Mouse (Mus musculus) embryonic facial prominence, embryonic 14.5 days (tissue): ENCODE results near the gene Prdx3. TPM values are rescaled to one million over a fixed set of nuclear protein-coding genes. Genes with fewer than 3 reads are reported as not detected.
A peak's percentile ranks its signal among the peaks of the same experiment; 100 is the strongest.
"Not testable (repeated sequence)": the region's sequence is repeated elsewhere in the genome, so short reads cannot be mapped to it uniquely, and the experiment has no call there.

Experiments used
- ATAC-seq: fragments of 200-750 bp; cut with Nextera tagmentation; 2 replicates; pipeline ENCODE4 v1.8.0; 2017; ENCODE audit warnings: low read depth, moderate number of reproducible peaks, moderate TSS enrichment
- DNase-seq: peaks from one replicate; pipeline ENCODE4 v3.0.0-alpha.2; 2015; ENCODE audit warnings: low spot score
- H3K27ac ChIP-seq: fragments of 300-500 bp; sonication (generic); replicated peaks from 2 replicates; pipeline ENCODE4 v1.5.1; 2014; ENCODE audit warnings: low read depth, mild to moderate bottlenecking, low read length, moderate library complexity
- H3K27me3 ChIP-seq: fragments of 300-500 bp; sonication (generic); replicated peaks from 2 replicates; pipeline ENCODE4 v1.6.1; 2014; ENCODE audit warnings: low read length; ENCODE audit not compliant: control insufficient read depth, insufficient read depth
- H3K36me3 ChIP-seq: fragments of 300-500 bp; sonication (generic); 2 replicates; pipeline ENCODE4 v1.6.1; 2014; ENCODE audit warnings: low read length, mixed read lengths; ENCODE audit not compliant: control insufficient read depth, insufficient read depth
- H3K4me1 ChIP-seq: fragments of 300-500 bp; sonication (generic); 2 replicates; pipeline ENCODE4 v1.6.1; 2014; ENCODE audit warnings: antibody characterized with exemption, low read length; ENCODE audit not compliant: control insufficient read depth, insufficient read depth
- H3K4me2 ChIP-seq: fragments of 300-500 bp; sonication (generic); 2 replicates; pipeline ENCODE4 v1.6.1; 2014; ENCODE audit warnings: low read depth, mild to moderate bottlenecking, low read length, moderate library complexity, mixed read lengths
- H3K4me3 ChIP-seq: fragments of 300-500 bp; sonication (generic); 2 replicates; pipeline ENCODE4 v1.5.1; 2014; ENCODE audit warnings: low read depth, mild to moderate bottlenecking, low read length
- H3K9ac ChIP-seq: fragments of 300-500 bp; sonication (generic); 2 replicates; pipeline ENCODE4 v1.6.1; 2014; ENCODE audit warnings: low read depth, mild to moderate bottlenecking, low read length, moderate library complexity, mixed read lengths
- H3K9me3 ChIP-seq: fragments of 300-500 bp; sonication (generic); 2 replicates; pipeline ENCODE4 v1.6.1; 2016; ENCODE audit warnings: low read length; ENCODE audit not compliant: control insufficient read depth
- WGBS: fragments of 180-500 bp; shearing (Covaris S2); extraction: QIAGEN DNeasy Blood & Tissue Kit; methylation state at CpG from one replicate; pipeline ENCODE4 v1.1.7; 2014; 5-methylcytosine and 5-hydroxymethylcytosine counted together
- polyA plus RNA-seq: library from polyadenylated mRNA; unstranded; fragments of >200 nt; fragmentation: Nextera tagmentation; extraction: Ambion mirVana; gene quantifications from 2 replicates; pipeline ENCODE4 v1.2.1, GENCODE M21; 2014

The Prdx3 gene
- polyA plus RNA-seq, 1 experiment from 2014 or later: 123 TPM

DNA sequence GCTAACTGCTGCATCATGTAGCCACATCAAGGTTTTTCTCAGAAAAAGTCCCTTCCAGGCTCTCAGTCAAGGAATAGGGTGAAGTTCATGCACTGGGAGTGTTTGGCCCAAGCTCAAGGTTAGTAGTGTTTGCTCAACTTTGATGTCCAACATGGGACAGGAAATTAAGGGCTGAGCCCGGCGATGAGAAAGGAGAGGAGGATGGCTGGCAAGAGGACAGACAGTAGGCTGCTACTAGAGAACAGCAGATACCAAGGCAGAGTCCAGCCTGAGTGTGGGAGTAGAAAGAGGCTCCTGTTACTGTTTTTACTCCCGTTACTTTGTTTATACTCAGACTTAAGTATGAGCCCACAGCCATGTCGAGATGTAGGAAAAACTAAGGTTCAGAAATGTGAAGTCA is 855 bp downstream of the Prdx3 start:
- ATAC-seq: no peak
- Histone ChIP-seq H3K27ac (peak overlapping the region; percentile 44), H3K4me2 (peak overlapping the region; percentile 72), H3K9me3 (no peaks in the 10 kb centered on the region), H3K9ac (peak overlapping the region; percentile 79), H3K4me3 (peak overlapping the region; percentile 74), H3K4me1 (peaks cover 11% of the 10 kb centered on the region; the same call in 1 of the 2 replicates), H3K36me3 (peaks cover 29% of the 10 kb centered on the region), H3K27me3 (no peaks in the 10 kb centered on the region)
- DNase-seq: no peak
- WGBS: 8% methylated on average over 4 of the region's 4 CpGs

DNA sequence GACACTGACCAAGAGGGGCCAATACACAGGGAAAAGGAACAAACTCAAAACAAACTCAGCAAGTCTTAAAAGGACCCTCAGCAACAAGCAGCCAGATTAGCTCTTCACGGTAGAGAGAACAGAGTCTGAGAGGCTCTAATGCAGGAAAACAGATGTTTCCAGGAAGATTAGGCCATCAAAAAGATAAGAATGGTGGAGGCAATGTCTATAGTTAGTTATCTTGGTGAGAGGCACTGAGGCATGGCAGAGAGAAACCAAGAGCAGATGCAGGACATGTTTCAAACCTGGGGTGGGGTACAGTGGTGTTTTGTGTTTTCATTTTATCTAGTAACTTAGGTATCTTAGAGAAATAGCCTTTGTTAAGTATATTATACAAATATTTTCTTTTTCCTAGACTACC is 2.1 kb downstream of the Prdx3 start:
- no peak overlapping the region for H3K4me2 ChIP-seq
- H3K36me3 ChIP-seq: peaks cover 40% of the 10 kb centered on the region
- peaks cover 11% of the 10 kb centered on the region; the same call in 1 of the 2 replicates for H3K4me1 ChIP-seq
- no peak overlapping the region for H3K9ac ChIP-seq
- H3K27me3 ChIP-seq: no peaks in the 10 kb centered on the region
- no peak for DNase-seq
- no peak overlapping the region for H3K27ac ChIP-seq
- 50% methylated on average over 1 of the region's 1 CpGs for WGBS
- ATAC-seq: no peak
- H3K4me3 ChIP-seq: no peak overlapping the region
- no peaks in the 10 kb centered on the region for H3K9me3 ChIP-seq

DNA sequence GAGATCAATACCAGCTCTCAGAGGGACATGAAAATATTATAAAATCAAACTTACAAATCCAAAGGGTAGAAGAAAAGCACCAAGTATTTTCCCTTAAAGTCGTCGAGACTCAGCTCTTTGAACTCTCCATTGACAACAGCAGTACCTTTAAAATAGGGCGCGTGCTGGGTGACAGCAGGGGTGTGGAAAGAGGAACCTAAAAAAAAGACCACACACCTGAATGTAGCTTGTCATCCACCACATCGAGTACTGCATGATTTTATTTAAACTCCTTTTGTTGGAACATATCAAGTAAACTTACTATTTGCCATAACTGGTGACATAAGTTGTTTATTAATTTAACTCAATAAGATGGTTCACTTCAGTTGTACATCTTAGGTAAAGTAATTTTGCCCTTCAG is 3.0 kb downstream of the Prdx3 start:
- H3K27me3 ChIP-seq: no peaks in the 10 kb centered on the region
- no peak overlapping the region for H3K4me2 ChIP-seq
- H3K27ac ChIP-seq: no peak overlapping the region
- no peaks in the 10 kb centered on the region for H3K9me3 ChIP-seq
- peaks cover 46% of the 10 kb centered on the region for H3K36me3 ChIP-seq
- peaks cover 11% of the 10 kb centered on the region; the same call in 1 of the 2 replicates for H3K4me1 ChIP-seq
- DNase-seq (no peak), ATAC-seq (no peak)
- no peak overlapping the region for H3K4me3 ChIP-seq
- no peak overlapping the region for H3K9ac ChIP-seq
- WGBS: 88% methylated on average over 5 of the region's 5 CpGs

DNA sequence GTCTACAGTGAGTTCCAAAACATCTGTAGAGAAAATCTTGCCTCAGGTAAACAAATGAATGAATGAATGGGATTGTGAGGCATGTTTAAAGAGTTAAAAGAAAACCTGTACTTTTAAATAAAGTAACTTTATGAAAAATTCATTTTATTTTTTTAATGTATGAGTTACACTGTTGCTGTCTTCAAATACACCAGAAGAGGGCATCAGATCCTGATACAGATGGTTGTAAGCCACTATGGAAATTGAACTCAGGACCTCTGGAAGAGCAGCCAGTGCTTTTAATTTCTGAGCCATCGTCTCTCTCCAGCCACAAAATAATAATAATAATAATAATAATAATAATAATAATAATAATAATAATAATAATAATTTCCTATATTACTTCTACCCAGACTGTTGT is 3.9 kb downstream of the Prdx3 start:
- WGBS: 83% methylated on average over 1 of the region's 1 CpGs
- Histone ChIP-seq H3K4me3 (no peak overlapping the region), H3K4me2 (no peak overlapping the region), H3K27ac (no peak overlapping the region), H3K27me3 (no peaks in the 10 kb centered on the region), H3K36me3 (peaks cover 46% of the 10 kb centered on the region), H3K9me3 (no peaks in the 10 kb centered on the region), H3K4me1 (peaks cover 11% of the 10 kb centered on the region; the same call in 1 of the 2 replicates), H3K9ac (no peak overlapping the region)
- ATAC-seq (no peak), DNase-seq (no peak)

DNA sequence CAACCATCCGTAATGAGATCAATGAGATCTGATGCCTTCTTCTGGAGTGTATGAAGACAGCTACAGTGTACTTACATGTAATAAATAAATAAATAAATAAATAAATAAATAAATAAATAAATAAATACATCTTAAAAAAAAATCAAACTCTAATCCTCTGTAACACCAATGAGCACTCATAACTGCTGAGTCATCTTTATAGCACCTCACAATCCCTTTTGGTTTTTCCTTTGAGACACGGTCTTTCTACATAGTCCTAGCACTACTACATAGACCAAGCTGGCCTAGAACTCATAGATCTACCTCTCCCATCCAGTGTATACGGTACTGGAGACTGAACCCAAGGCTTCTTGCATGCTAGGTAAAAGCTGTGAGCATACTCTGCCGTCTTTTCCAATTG is 8.2 kb downstream of the Prdx3 start:
- not testable (repeated sequence) for H3K9ac ChIP-seq, H3K4me1 ChIP-seq, ATAC-seq, H3K4me3 ChIP-seq, H3K9me3 ChIP-seq, H3K27me3 ChIP-seq, DNase-seq, H3K4me2 ChIP-seq, H3K27ac ChIP-seq
- peaks cover 50% of the 10 kb centered on the region for H3K36me3 ChIP-seq
- 95% methylated on average over 4 of the region's 4 CpGs for WGBS

DNA sequence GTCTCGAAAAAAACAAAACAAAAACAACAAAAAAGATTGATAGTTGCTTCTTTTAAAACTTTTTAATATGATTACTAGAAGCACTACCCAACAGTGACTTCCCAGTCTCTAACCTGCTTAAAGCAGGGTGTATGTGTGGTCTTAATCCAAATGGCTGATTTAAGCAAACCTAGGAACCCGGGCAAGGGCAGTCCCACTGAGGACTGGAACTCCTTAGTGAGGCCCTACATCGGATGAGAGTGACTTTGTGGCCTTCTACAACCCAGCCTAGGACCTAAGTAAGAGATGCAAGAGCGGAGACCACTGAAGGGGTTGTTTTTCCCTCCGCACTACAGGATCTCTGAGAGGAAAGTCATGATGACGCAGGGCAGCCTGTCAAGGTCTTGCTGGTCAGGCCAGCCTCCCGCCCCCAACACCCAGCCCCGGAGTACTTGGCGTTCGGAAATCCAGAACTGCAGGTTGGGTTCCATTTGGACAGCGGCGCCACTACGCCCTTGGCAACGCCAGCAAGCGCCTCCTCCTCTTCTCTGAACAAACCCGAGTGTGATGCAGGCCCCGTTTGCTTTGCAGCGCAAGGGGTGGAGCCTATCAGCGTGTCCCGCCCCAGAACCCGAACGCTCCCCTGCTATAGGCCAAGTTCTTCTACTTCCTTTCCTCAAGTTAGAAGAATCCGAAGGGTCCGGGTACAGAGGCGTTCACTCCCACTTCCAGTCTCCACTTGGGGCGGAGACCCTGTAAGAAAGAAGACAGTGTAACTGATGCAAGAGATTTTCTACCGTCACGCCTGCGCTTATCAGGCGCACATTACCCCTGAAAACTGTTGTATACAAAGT is 13.3 kb downstream of the Prdx3 start, which contains the start of gene Sfxn4:
TSS of gene Sfxn4 (minus strand) at position 612 of the 833 bp plus-strand sequence.
- no peaks in the 10 kb centered on the region for H3K4me1 ChIP-seq
- H3K36me3 ChIP-seq: peaks cover 35% of the 10 kb centered on the region
- H3K4me2 ChIP-seq: peak within 1 kb of the TSS; percentile 62
- H3K9me3 ChIP-seq: no peaks in the 10 kb centered on the region
- DNase-seq (peak; percentile 97), ATAC-seq (peak; percentile 100)
- WGBS: 4% methylated on average over 26 of the region's 30 CpGs
- peak within 1 kb of the TSS; percentile 81 for H3K27ac ChIP-seq
- H3K9ac ChIP-seq: peak within 1 kb of the TSS; percentile 70
- no peaks in the 10 kb centered on the region for H3K27me3 ChIP-seq
- H3K4me3 ChIP-seq: peak within 1 kb of the TSS; percentile 57

DNA sequence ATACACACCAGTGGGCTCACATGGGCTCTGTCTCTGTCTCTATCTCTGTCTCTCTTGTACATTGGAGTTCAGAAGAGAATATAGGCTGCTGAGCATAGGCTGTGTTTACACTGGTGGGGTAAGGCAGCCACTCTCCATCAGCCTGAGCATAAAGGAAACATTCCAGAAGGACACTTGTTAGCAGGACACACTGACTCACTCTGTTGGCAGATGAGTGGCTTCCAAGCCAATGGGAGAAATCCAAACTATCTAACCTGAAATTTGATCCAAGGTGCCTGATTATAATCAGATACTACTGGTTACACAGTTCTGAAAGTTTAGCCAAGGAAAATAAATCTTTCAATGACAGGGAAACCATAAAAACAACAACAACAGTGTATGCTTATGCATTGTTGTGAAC is 28.6 kb downstream of the Prdx3 start:
- H3K9me3 ChIP-seq: no peaks in the 10 kb centered on the region
- H3K27ac ChIP-seq: no peak overlapping the region
- DNase-seq: no peak
- no peaks in the 10 kb centered on the region for H3K27me3 ChIP-seq
- H3K9ac ChIP-seq: no peak overlapping the region
- peaks cover 24% of the 10 kb centered on the region; the same call in 1 of the 2 replicates for H3K36me3 ChIP-seq
- H3K4me3 ChIP-seq: no peak overlapping the region
- H3K4me1 ChIP-seq: no peaks in the 10 kb centered on the region
- ATAC-seq: no peak
- no peak overlapping the region for H3K4me2 ChIP-seq

DNA sequence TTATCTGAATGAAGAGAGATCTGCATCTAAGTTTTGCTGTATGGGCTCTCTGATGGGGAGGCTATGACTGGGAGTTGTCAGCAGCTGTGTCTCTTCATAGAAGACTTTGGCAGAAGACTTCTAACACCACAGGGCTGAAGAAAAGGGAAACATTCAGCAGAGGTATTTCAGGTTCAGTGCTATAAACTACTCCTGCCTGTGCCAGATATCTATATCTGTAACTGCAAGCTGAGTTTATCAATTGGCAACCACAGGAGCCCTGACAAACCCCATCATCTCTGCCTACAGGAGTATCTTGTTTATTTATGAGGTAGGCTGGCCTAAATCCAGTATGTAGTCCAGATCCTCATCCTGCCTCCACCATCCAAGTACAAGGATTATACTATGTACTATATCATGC is 31.0 kb downstream of the Prdx3 start:
- no peak overlapping the region for H3K9ac ChIP-seq
- no peaks in the 10 kb centered on the region for H3K9me3 ChIP-seq
- no peak overlapping the region for H3K4me3 ChIP-seq
- no peaks in the 10 kb centered on the region for H3K27me3 ChIP-seq
- ATAC-seq (no peak), DNase-seq (no peak)
- H3K36me3 ChIP-seq: peaks cover 36% of the 10 kb centered on the region
- no peak overlapping the region for H3K4me2 ChIP-seq
- H3K4me1 ChIP-seq: no peaks in the 10 kb centered on the region
- no peak overlapping the region for H3K27ac ChIP-seq

DNA sequence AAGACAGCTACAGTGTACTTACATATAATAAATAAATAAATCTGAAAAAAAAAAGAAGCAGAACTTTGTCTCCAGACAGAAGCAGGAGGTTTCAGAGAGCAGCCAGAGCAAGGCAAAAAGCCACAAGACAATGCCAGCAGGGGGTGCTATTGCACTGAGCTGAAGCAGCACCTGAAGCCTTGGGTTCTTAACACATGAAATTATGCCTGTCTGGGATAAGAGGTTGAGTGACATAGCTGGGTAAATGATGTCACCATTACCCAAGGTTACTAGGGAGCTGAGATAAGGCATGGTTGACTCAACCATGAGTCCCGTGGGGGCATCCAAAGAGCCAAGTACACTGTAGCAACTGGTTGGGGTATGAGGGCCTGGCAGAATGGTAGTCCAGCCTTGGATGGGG is 36.6 kb downstream of the Prdx3 start:
- peak; percentile 62 for ATAC-seq
- Histone ChIP-seq H3K4me3 (no peak overlapping the region), H3K4me2 (no peak overlapping the region), H3K27ac (no peak overlapping the region), H3K9ac (no peak overlapping the region), H3K9me3 (no peaks in the 10 kb centered on the region), H3K27me3 (no peaks in the 10 kb centered on the region), H3K4me1 (no peaks in the 10 kb centered on the region), H3K36me3 (peaks cover 78% of the 10 kb centered on the region)
- DNase-seq: peak; percentile 69
- 81% methylated on average over 1 of the region's 1 CpGs for WGBS
